Mouse (Mus musculus) forelimb bud, embryonic 11.5 days (tissue): Measurements from ENCODE around the gene Fkbpl.

Experiments
- DNase-seq: peaks from one replicate; pipeline ENCODE4 v3.0.0-alpha.2; 2012; ENCODE audit warnings: low read depth, low spot score

The Fkbpl gene

GRCm38 (mm10) chr17:34627093-34627942, 17.2 kb upstream of the Fkbpl start:
- peak; percentile 93 for DNase-seq

- DNase-seq: no peak
Measured at GRCm38 (mm10) chr17:34627943-34628643, 16.5 kb upstream of the Fkbpl start, which contains the start of gene Ppt2. Gene Ppt2, minus strand, starts transcription at chr17:34628510.

GRCm38 (mm10) chr17:34628644-34628967, 16.0 kb upstream of the Fkbpl start:
- DNase-seq: no peak

GRCm38 (mm10) chr17:34629221-34629751, 15.3 kb upstream of the Fkbpl start, which contains the start of gene Prrt1:
Gene Prrt1, plus strand, starts transcription at chr17:34629533.
- DNase-seq: no peak

DNA sequence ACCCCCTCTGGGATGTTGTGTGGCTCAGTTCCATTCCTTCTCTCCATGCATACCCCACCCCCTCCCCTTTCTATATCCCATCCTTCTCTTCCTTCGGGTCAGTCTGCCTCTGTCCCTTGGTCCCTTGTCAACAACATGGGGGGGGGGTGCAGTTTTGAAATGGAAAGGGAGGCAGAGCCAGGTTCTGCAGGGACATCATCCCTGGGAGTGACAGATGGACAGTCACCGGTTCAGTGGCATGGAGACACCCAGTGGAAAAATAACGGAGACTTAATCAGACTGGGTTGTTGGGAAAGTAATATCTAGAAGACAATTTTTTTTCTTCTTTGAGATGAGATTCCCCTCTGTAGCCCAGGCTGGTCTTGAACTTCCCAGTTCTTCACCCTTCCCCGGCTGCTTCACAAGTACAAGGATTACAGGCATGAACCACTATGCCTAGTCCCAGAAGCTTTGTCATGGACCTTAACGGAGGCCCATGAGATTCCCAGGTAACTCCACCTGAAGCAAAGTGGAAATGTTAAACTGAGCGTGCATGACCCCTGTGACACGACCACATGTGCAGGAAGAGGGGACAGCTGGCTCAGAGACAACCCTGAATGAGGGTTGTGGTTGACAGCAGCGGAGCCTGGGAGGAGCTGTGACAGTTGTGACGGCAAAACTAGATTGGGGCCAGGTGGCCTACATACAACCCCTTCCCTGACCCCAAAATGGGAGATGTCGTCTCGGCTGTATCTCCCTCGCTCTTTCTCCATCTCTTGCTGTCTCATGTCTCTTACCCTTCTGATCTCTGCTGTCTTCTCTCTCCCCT, 14.6 kb upstream of the Fkbpl start:
- DNase-seq: no peak

DNA sequence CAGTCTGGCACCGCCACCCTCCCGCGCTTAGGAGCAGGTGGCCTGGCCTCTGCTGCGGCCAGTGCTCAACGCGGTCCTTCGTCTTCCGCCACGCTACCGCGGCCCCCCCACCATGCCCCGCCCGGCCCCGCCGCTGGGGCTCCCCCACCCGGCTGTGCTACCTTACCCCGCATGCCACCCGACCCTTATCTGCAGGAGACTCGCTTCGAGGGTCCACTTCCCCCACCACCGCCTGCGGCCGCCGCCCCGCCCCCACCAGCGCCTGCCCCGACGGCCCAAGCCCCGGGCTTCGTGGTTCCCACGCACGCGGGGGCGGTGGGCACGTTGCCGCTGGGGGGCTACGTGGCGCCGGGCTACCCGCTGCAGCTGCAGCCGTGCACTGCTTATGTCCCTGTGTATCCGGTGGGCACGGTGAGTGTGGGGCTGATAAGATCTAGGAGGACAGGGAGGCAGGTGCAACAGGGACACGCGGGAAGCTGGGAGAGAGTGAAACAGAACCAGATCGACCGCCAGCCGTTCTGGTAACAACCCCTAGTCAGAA, 13.7 kb upstream of the Fkbpl start:
- DNase-seq: no peak

DNA sequence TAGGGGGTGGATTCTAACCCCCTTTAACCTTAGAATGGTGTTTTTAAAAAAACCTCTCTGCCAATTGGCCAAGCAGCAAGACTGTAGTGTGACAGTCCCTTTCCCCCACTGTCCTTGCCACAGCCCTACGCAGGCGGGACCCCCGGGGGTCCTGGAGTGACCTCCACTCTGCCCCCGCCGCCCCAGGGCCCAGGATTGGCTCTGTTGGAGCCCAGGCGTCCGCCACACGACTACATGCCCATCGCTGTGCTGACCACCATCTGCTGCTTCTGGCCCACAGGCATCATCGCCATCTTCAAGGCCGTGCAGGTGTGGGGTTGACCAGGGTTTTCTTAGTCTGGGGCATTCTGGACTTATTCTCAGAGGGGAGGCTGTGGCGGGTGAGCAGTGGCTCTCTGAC, 12.9 kb upstream of the Fkbpl start:
- DNase-seq: no peak

DNA sequence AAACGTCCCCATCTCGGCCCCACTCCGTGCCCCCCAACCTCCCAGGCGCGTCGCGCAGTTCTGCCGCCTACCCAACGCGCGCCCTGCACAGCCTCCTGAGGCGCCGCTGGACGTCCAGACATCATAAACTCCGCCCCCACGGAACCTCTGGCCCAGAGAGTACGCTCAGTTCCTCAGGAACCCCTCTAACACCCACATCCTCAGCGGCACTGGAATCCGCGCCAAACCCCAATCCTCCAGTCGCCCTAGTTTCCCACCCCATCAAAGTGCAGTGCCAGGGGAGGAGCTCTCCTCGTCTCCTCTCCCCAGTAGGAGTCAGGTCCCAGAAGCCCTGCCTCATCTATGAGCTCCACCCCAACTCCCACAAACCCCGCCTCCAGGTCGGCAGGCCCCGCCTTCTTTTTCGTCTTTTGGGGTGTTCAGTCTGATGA, 12.3 kb upstream of the Fkbpl start:
- no peak for DNase-seq

GRCm38 (mm10) chr17:34635671-34636070, 8.9 kb upstream of the Fkbpl start:
- no peak for DNase-seq

GRCm38 (mm10) chr17:34637459-34637858, 7.1 kb upstream of the Fkbpl start:
- no peak for DNase-seq

DNA sequence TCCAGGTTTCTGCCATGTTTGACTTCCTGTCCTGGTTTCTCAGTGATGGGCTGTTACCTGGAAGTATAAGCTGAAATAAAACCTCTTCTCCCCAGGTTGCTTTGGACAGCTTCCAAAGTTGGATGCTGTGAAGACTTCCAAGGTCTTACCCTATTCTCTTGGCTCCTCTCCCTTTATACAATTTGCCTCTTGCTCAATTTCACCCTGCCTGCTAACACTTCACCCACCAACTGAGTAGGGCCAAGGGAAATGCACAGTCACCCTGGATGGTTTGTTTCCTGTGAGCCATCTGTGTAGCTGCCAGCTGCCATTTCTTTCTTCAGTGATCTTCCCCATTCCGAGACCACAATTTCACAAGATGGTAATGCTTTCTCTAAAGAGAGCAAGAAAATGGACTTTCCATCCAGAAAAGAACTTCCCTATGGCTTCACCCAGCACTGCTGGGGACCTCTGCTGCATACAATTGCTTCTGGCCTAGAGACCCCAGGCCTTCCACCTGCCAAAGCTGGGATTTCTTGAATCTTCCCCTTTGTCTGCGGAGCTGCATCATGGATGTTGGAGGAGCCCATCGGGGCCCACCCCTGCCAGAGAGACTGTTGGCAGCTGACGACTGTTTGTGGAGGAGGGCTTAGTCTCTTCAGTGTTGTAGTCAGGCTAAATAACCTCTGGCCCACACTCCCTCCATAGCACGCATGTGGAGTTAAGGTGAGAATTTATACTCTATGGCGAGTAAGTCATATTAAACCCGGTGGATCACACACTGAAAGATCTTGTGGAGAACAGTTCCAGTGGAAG, 4.9 kb upstream of the Fkbpl start:
- no peak for DNase-seq

GRCm38 (mm10) chr17:34640778-34641601, 3.6 kb upstream of the Fkbpl start:
- peak; percentile 53 for DNase-seq

GRCm38 (mm10) chr17:34641945-34642344, 2.6 kb upstream of the Fkbpl start:
- no peak for DNase-seq

- no peak for DNase-seq
Measured at GRCm38 (mm10) chr17:34643379-34643778, 1.2 kb upstream of the Fkbpl start.

- no peak for DNase-seq
Measured at GRCm38 (mm10) chr17:34643944-34644343, 620 bp upstream of the Fkbpl start.

GRCm38 (mm10) chr17:34645256-34645829, 779 bp downstream of the Fkbpl start:
- DNase-seq: no peak

GRCm38 (mm10) chr17:34645831-34646511, 1.4 kb downstream of the Fkbpl start:
- no peak for DNase-seq

GRCm38 (mm10) chr17:34646906-34647787, 2.6 kb downstream of the Fkbpl start, which contains the start of gene Atf6b:
Gene Atf6b, plus strand, starts transcription at chr17:34647146.
- DNase-seq: peak; percentile 98
